Mouse (Mus musculus) neural tube, embryonic 14.5 days (tissue): Measurements from ENCODE around the gene Ccdc74a. TPM values are rescaled to one million over a fixed set of nuclear protein-coding genes. Genes with fewer than 3 reads are reported as not detected.

ENCODE experiments used
- ATAC-seq: fragments of 200-750 bp; cut with Nextera tagmentation; 2 replicates; pipeline ENCODE4 v1.8.0; 2017; ENCODE audit warnings: low read depth, mild to moderate bottlenecking, moderate TSS enrichment, moderate library complexity
- H3K27ac ChIP-seq: fragments of 300-500 bp; sonication (generic); 2 replicates; pipeline ENCODE4 v1.5.1; 2014; ENCODE audit warnings: low read depth, mild to moderate bottlenecking, control low read depth, low read length, moderate library complexity, mixed read lengths
- H3K27me3 ChIP-seq: fragments of 300-500 bp; sonication (generic); 2 replicates; pipeline ENCODE4 v1.6.1; 2014; ENCODE audit warnings: low read length; ENCODE audit not compliant: control insufficient read depth, insufficient read depth
- H3K36me3 ChIP-seq: fragments of 300-500 bp; sonication (generic); 2 replicates; pipeline ENCODE4 v1.6.1; 2014; ENCODE audit warnings: low read length, mixed read lengths; ENCODE audit not compliant: control insufficient read depth, insufficient read depth
- H3K4me1 ChIP-seq: fragments of 300-500 bp; sonication (generic); 2 replicates; pipeline ENCODE4 v1.6.1; 2014; ENCODE audit warnings: low read length; ENCODE audit not compliant: control insufficient read depth, insufficient read depth
- H3K4me2 ChIP-seq: fragments of 300-500 bp; sonication (generic); 2 replicates; pipeline ENCODE4 v1.6.1; 2014; ENCODE audit warnings: mild to moderate bottlenecking, low read depth, low read length, control low read depth
- H3K4me3 ChIP-seq: fragments of 300-500 bp; sonication (generic); 2 replicates; pipeline ENCODE4 v1.5.1; 2014; ENCODE audit warnings: low read depth, low read length, control low read depth, mixed read lengths
- H3K9ac ChIP-seq: fragments of 300-500 bp; sonication (generic); replicated peaks from 2 replicates; pipeline ENCODE4 v1.6.1; 2014; ENCODE audit warnings: low read depth, mild to moderate bottlenecking, control low read depth, low read length, mixed read lengths
- H3K9me3 ChIP-seq: fragments of 300-500 bp; sonication (generic); 2 replicates; pipeline ENCODE4 v1.6.1; 2016; ENCODE audit warnings: low read length; ENCODE audit not compliant: control insufficient read depth
- WGBS: fragments of 180-500 bp; shearing (Covaris S2); extraction: QIAGEN DNeasy Blood & Tissue Kit; methylation state at CpG from one replicate; pipeline ENCODE4 v1.1.7; 2014; 5-methylcytosine and 5-hydroxymethylcytosine counted together
- polyA plus RNA-seq: library from polyadenylated mRNA; unstranded; fragments of >200 nt; fragmentation: Nextera tagmentation; extraction: Ambion mirVana; gene quantifications from 2 replicates; pipeline ENCODE4 v1.2.1, GENCODE M21; 2014

Ccdc74a gene
- polyA plus RNA-seq, 1 experiment from 2014 or later, result 11.3 TPM

DNA sequence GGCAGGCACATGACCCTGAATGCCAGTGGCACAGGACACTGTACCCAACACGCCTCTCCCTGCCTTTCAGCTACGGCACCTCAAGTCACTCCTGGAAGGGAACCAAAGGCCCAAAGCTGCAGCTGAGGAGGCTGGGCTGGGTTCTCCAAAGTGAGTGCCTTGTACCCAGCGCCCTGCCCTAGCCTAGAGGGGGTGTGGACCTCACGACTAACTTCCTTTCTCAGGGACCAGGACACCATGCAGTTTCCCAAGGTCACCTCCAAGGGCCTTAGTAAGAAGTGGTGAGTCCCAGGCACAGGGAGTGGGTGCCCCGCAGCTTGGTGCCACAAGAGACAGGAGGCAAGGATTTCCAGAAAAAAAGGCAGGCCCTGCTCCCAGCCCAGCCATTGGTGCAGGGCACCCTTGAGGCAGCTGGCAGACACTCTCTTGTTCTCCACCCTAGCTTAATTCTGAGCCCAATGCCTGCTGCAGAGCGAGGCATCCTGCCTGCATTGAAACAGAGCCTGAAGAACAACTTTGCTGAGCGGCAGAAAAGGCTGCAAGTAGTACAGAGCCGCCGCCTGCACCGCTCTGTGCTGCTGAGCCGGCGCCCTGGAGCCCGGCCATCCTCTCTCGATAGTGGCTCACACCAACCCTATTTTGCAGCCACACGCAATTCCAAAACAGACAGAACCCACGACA is 3.8 kb downstream of the Ccdc74a start:
- ATAC-seq, result no peak
- Histone ChIP-seq H3K27me3 (no peaks in the 10 kb centered on the region), H3K4me3 (no peak overlapping the region), H3K4me2 (no peak overlapping the region), H3K4me1 (peaks cover 7% of the 10 kb centered on the region), H3K27ac (no peak overlapping the region), H3K9me3 (no peaks in the 10 kb centered on the region), H3K9ac (no peak overlapping the region), H3K36me3 (peaks cover 31% of the 10 kb centered on the region)
- WGBS, result 90% methylated on average over 16 of the region's 16 CpGs

DNA sequence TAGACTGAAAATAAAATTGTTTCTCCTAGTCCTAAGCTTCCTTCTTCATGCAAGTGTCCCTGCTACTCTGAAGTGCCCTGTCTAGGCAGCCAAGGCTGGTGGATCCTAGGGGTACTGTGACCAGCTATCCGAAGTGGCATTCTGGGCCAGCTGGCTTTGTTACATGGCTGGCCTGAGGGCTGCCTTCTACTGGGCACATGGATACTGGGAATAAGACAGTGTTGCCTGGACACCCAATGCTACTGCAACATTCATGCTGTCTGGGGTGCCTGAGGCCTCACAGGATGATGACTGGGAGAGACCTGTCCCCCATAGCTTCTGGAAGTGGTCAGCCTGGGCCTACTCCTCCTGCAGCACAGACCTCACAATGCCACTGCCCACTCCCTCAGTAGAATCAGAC is 4.4 kb downstream of the Ccdc74a start:
- Histone ChIP-seq H3K27ac (no peak overlapping the region), H3K36me3 (peaks cover 31% of the 10 kb centered on the region), H3K4me1 (peaks cover 7% of the 10 kb centered on the region), H3K9me3 (no peaks in the 10 kb centered on the region), H3K4me3 (no peak overlapping the region), H3K9ac (no peak overlapping the region), H3K27me3 (no peaks in the 10 kb centered on the region), H3K4me2 (no peak overlapping the region)
- 94% methylated on average over 1 of the region's 1 CpGs for WGBS
- no peak for ATAC-seq

- Histone ChIP-seq H3K4me1 (no peaks in the 10 kb centered on the region), H3K4me3 (no peak overlapping the region), H3K27me3 (no peaks in the 10 kb centered on the region), H3K9ac (no peak overlapping the region), H3K9me3 (no peaks in the 10 kb centered on the region), H3K27ac (no peak overlapping the region), H3K36me3 (peaks cover 31% of the 10 kb centered on the region), H3K4me2 (no peak overlapping the region)
- ATAC-seq, result no peak
- 96% methylated on average over 4 of the region's 4 CpGs for WGBS
These were observed 6.3 kb downstream of the Ccdc74a start for GRCm38 (mm10) chr16:17652607-17653006.

- 91% methylated on average over 5 of the region's 5 CpGs for WGBS
- H3K4me2 ChIP-seq, result no peak overlapping the region
- ATAC-seq, result no peak
- H3K4me3 ChIP-seq, result no peak overlapping the region
- H3K9ac ChIP-seq, result no peak overlapping the region
- peaks cover 31% of the 10 kb centered on the region for H3K36me3 ChIP-seq
- no peaks in the 10 kb centered on the region for H3K4me1 ChIP-seq
- no peak overlapping the region for H3K27ac ChIP-seq
- no peaks in the 10 kb centered on the region for H3K27me3 ChIP-seq
- H3K9me3 ChIP-seq, result no peaks in the 10 kb centered on the region
These were observed 7.3 kb downstream of the Ccdc74a start for GRCm38 (mm10) chr16:17653601-17654000.

GRCm38 (mm10) chr16:17654188-17654795 is 8.0 kb downstream of the Ccdc74a start:
- Histone ChIP-seq H3K9me3 (no peaks in the 10 kb centered on the region), H3K27me3 (no peaks in the 10 kb centered on the region), H3K4me2 (no peak overlapping the region), H3K9ac (no peak overlapping the region), H3K27ac (no peak overlapping the region), H3K36me3 (peaks cover 31% of the 10 kb centered on the region), H3K4me1 (no peaks in the 10 kb centered on the region), H3K4me3 (no peak overlapping the region)
- whole genome bisulfite sequencing, result 99% methylated on average over 4 of the region's 4 CpGs
- ATAC-seq, result no peak

- Histone ChIP-seq H3K36me3 (peaks cover 26% of the 10 kb centered on the region), H3K27me3 (no peaks in the 10 kb centered on the region), H3K4me1 (no peaks in the 10 kb centered on the region), H3K27ac (no peak overlapping the region), H3K4me3 (no peak overlapping the region), H3K4me2 (no peak overlapping the region), H3K9me3 (no peaks in the 10 kb centered on the region), H3K9ac (no peak overlapping the region)
- 95% methylated on average over 5 of the region's 5 CpGs for whole genome bisulfite sequencing
- no peak for ATAC-seq
These were observed 10.1 kb downstream of the Ccdc74a start for GRCm38 (mm10) chr16:17656212-17656871.

- no peak overlapping the region for H3K4me3 ChIP-seq
- no peak overlapping the region for H3K27ac ChIP-seq
- no peak overlapping the region for H3K9ac ChIP-seq
- H3K4me2 ChIP-seq, result no peak overlapping the region
- ATAC-seq, result no peak
- H3K36me3 ChIP-seq, result peaks cover 34% of the 10 kb centered on the region
- H3K9me3 ChIP-seq, result no peaks in the 10 kb centered on the region
- no peaks in the 10 kb centered on the region for H3K27me3 ChIP-seq
- H3K4me1 ChIP-seq, result no peaks in the 10 kb centered on the region
These were observed 19.3 kb downstream of the Ccdc74a start for GRCm38 (mm10) chr16:17665568-17665967.

DNA sequence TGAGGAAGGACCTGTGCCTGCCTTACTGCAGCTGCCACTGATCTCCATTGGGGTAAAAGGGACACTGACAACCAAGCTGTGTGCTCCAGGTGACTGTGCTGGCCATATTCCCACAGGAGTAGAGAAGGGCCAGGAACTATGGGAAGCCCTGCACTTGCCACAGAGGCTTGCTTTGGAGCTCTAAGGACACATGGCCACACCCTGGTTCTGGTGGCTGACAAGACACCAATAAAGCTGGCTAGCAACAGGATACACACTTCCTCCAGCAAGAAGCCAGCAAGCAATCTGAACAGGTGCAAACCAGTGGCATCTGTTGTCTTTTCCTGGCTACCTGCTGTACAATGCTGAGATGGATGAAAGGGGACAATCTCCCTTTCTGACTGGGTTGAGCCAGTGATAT is 23.6 kb downstream of the Ccdc74a start:
- peaks cover 34% of the 10 kb centered on the region for H3K36me3 ChIP-seq
- no peak overlapping the region for H3K9ac ChIP-seq
- ATAC-seq, result no peak

GRCm38 (mm10) chr16:17694860-17695259 is 48.6 kb downstream of the Ccdc74a start:
- no peak overlapping the region for H3K27ac ChIP-seq
- H3K4me2 ChIP-seq, result no peak overlapping the region
- WGBS, result 85% methylated on average over 3 of the region's 3 CpGs
- no peak overlapping the region for H3K4me3 ChIP-seq
- peaks cover 24% of the 10 kb centered on the region for H3K36me3 ChIP-seq
- H3K9ac ChIP-seq, result no peak overlapping the region
- ATAC-seq, result no peak
- H3K9me3 ChIP-seq, result no peaks in the 10 kb centered on the region
- no peaks in the 10 kb centered on the region for H3K27me3 ChIP-seq
- no peaks in the 10 kb centered on the region for H3K4me1 ChIP-seq

More for the DNA sequence above, 23.6 kb downstream of the Ccdc74a start:
- no peaks in the 10 kb centered on the region for H3K27me3 ChIP-seq
- H3K9me3 ChIP-seq, result no peaks in the 10 kb centered on the region
- no peak overlapping the region for H3K4me2 ChIP-seq
- H3K4me1 ChIP-seq, result no peaks in the 10 kb centered on the region
- H3K4me3 ChIP-seq, result no peak overlapping the region
- H3K27ac ChIP-seq, result no peak overlapping the region
